In the genomic region with DNA sequence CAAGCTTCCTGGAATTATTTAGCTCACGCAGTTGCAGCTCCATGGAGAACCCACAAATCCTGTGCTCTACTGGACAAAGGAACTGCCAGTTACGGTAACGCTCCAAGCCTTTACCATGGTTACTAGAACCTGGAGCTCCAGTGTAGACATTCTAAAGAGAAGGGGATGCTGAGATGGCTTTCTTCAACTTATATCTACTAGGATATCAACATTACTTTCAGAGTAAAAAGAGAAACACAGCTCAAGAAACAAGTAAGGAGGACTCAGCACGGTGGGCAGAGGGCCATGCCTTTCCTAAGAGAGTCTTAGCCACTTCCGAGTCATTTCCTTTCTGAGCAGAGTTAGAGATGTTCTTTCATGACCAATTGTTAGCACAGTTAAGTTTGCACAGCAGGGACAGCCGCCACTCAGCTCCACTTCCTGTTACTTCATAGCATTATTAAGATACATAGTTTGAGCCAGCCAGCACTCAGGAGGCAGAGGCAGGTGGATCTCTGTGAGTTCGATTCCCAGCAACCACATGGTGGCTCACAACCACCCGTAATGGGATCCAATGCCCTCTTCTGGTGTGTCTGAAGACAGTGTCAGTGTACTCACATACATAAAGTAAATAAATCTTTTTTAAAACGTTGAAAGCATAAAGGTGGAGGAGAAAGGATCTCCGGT, we compare ENCODE assay signal across 26 mouse cellular contexts. TPM values are rescaled to one million over a fixed set of nuclear protein-coding genes. Genes with fewer than 3 reads are reported as not detected.
DNase-seq lines count a peak whose midpoint lies in the region; ATAC-seq and TF ChIP-seq lines count a peak whose summit lies in the region.
"Had no signal": no experiment of that assay in that cellular context is flagged by ENCODE, and none has a peak within 500 bp of the region (broad histone marks: within the 10 kb centered on the region; RNA-seq: fewer than 3 reads in every experiment).

A gene (minus strand): TSS at position 51 of the 666 bp plus-strand sequence.
A gene (plus strand): TSS at position 132 of the 666 bp plus-strand sequence.

- H3K27ac ChIP-seq in cerebellum, adult 2 months (ENCODE audit: insufficient read depth, low read length) = no peak within 1 kb of the TSS
- H3K27ac ChIP-seq: embryonic facial prominence, embryonic 13.5 days; heart, adult 2 months; hindbrain, embryonic 10.5 days; limb, embryonic 13.5 days had no signal

- peak; percentile 35 for ATAC-seq in granulocyte monocyte progenitor cell, adult 5-6 weeks (replicated peaks; ENCODE audit: poor library complexity, severe bottlenecking)
- ATAC-seq: liver, postnatal 0 days had no signal

- no peak within 1 kb of the TSS for H3K4me3 ChIP-seq in cerebellum, adult 2 months (replicated peaks; ENCODE audit: insufficient read depth, low read depth, low read length)
- H3K4me3 ChIP-seq: embryonic facial prominence, embryonic 13.5 days; heart, adult 2 months had no signal

- no peak for TF ChIP-seq CTCF in cerebellum, adult 2 months (IDR thresholded peaks at IDR 0.05; ENCODE audit: borderline replicate concordance, insufficient read depth, low read depth, low read length)

- no peak for TF ChIP-seq POLR2A in cerebellum, adult 2 months (IDR thresholded peaks at IDR 0.05; ENCODE audit: borderline replicate concordance, insufficient read depth, low read length)

- DNase-seq in heart, adult 11 months = peak; percentile 85
- DNase-seq in heart, postnatal 36 days = no peak
- peak; percentile 62 for DNase-seq in 3T3-L1 (ENCODE audit: low read depth, low spot score)
- peak; percentile 20 for DNase-seq in NIH3T3 (ENCODE audit: low read depth)
- DNase-seq in adipocyte (ENCODE audit: low spot score) = no peak
- no peak for DNase-seq in neural tube, embryonic 10.5 days (ENCODE audit: extremely low spot score, low spot score)
- DNase-seq in cerebellum, adult 2 months = no peak
- DNase-seq: adrenal gland, postnatal 36 days; B cell, adult 2 months; cerebellum, adult 9-10 months; gastrocnemius, postnatal 10 days; heart, adult 2 months; kidney, postnatal 4 days; liver, postnatal 0 days; lung, postnatal 10 days; retina, postnatal 1 day; right cerebral cortex, postnatal 4 days had no signal

- peaks cover 3% of the 10 kb centered on the region; the same call in 1 of the 2 replicates for H3K4me1 ChIP-seq in cerebellum, adult 2 months (ENCODE audit: control insufficient read depth, insufficient read depth, low read length)

- intact Hi-C loops in heart, postnatal 36 days (cut with DNase I) = no loop called here

- 80% methylated on average over 10 of the region's 10 CpGs for WGBS in cerebellum, adult 2 months

- H3K27me3 ChIP-seq in cerebellum, adult 2 months (ENCODE audit: control insufficient read depth, insufficient read depth, low read length) = no peaks in the 10 kb centered on the region
- H3K27me3 ChIP-seq: embryonic facial prominence, embryonic 13.5 days; kidney, embryonic 15.5 days; limb, embryonic 13.5 days had no signal

RNA-seq across cellular contexts. Expression of the first gene that starts in this region (rescaled TPM):
- total RNA-seq in heart, postnatal 36 days (2021) = 10 to 100 TPM; 27.6 to 32.1 TPM
- 53.4 and 57.0 TPM in 2 replicates for total RNA-seq in granulocyte monocyte progenitor cell, adult 5-6 weeks (2014; fragmentation: Nextera tagmentation)
- total RNA-seq in granulocyte monocyte progenitor cell, adult 5-6 weeks (2017) = 57.3 and 70.4 TPM in 2 replicates
- polyA plus RNA-seq in cerebellum, adult 2 months (2012; rRNA removed) = 24.1 and 24.2 TPM in 2 replicates

RNA-seq across cellular contexts. Expression of the second gene that starts in this region (rescaled TPM):
- 1 to 10 TPM; 1.6 TPM for total RNA-seq in heart, postnatal 36 days (2021)
- total RNA-seq in granulocyte monocyte progenitor cell, adult 5-6 weeks (2014; fragmentation: Nextera tagmentation) = not detected in 2 replicates
- not detected in 2 replicates for total RNA-seq in granulocyte monocyte progenitor cell, adult 5-6 weeks (2017)
- polyA plus RNA-seq in cerebellum, adult 2 months (2012; rRNA removed) = not detected in 2 replicates
- total RNA-seq: gastrocnemius, postnatal 10 days; layer of hippocampus, postnatal 10 days; megakaryocyte-erythroid progenitor cell, adult 5-6 weeks had no signal
- polyA plus RNA-seq: cortical plate, adult 2 months; embryonic facial prominence, embryonic 13.5 days; heart, adult 2 months; hindbrain, embryonic 10.5 days; kidney, embryonic 15.5 days; limb, embryonic 13.5 days; liver, postnatal 0 days; neural tube, embryonic 11.5 days had no signal

Comparison
In these comparisons a context has a peak if more than half of its experiments do, and no peak if none do; other contexts are left out.
1. DNase-seq: peak in heart, adult 11 months (single experiment), 3T3-L1 (single experiment) and NIH3T3 (single experiment); none in heart, postnatal 36 days (0 of 2), adipocyte (single experiment), neural tube, embryonic 10.5 days (single experiment) and cerebellum, adult 2 months (0 of 2).